Mouse (Mus musculus): ENCODE results near the gene Adgrl1. TPM values are rescaled to one million over a fixed set of nuclear protein-coding genes. Genes with fewer than 3 reads are reported as not detected.
A peak's percentile ranks its signal among the peaks of the same experiment; 100 is the strongest.

Gene Adgrl1
- total RNA-seq, 1 experiment, result 119 TPM

DNA sequence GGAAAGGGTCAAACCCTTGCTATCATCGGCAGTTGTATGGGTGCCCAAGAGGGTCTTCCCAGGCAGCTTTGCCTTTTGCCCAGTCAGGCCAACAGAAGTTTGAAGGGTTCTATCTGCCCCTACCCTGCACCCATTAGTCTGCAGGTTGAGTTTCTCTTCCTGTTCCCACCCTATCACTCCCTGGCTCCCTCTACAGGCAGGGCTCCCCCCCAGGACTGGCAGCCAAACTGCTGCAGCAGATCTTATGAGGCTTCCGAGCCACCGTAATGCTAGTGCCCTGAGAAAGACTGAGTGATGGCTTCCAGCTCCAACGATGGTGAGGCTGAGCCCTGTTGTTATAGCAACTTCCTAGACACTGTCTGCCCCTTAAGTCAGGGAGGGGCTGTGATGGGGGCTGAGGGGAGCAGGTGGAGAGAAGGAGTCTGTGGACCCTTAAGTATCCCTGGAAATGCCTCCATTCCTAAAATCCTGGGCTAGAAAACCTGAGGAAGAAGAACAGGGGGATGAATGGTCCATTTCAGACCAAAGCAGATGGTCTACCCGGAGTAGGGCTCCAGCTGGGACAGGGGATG lies 77.0 kb downstream of the Adgrl1 start:
- in situ Hi-C loops (cut with MboI; ENCODE audit: low sequenced_read_pairs in 2 of 2, unreplicated experiment in 2 of 2), result no loop called here
- Histone ChIP-seq H3K4me3 (ENCODE audit: insufficient read depth in 1 of 2, low read depth in 1 of 2, low read length in 2 of 2, poor library complexity in 1 of 2, severe bottlenecking in 1 of 2) (no peak overlapping the region), H3K4me1 (ENCODE audit: control insufficient read depth in 2 of 2, insufficient read depth in 2 of 2, low read length in 2 of 2, poor library complexity in 1 of 2) (peaks cover 2 to 7% of the 10 kb centered on the region in 2 experiments; a peak in 1 of 4 replicates), H3K27ac (ENCODE audit: insufficient read depth, low read depth, low read length, poor library complexity, severe bottlenecking) (no peak overlapping the region), H3K9ac (ENCODE audit: insufficient read depth, low read depth, low read length, poor library complexity, severe bottlenecking) (no peak overlapping the region), H3K36me3 (ENCODE audit: control insufficient read depth, insufficient read depth, low read length, poor library complexity, severe bottlenecking) (peaks cover 7% of the 10 kb centered on the region; the same call in 1 of the 2 replicates), H3K9me3 (ENCODE audit: control insufficient read depth, insufficient read depth, low read depth, low read length) (no peaks in the 10 kb centered on the region)
- TF ChIP-seq CHD2 (IDR thresholded peaks at IDR 0.05; ENCODE audit: low read depth, low read length), result no peak
- no peak for TF ChIP-seq ZC3H11A (IDR thresholded peaks at IDR 0.05; ENCODE audit: borderline replicate concordance, low read depth, low read length)
- no peak for TF ChIP-seq MAFK (IDR thresholded peaks at IDR 0.05; ENCODE audit: insufficient read depth, low read depth, low read length)
- TF ChIP-seq ZNF384 (IDR thresholded peaks at IDR 0.05; ENCODE audit: low read depth, low read length), result no peak
- TF ChIP-seq HCFC1 (IDR thresholded peaks at IDR 0.05; ENCODE audit: borderline replicate concordance, insufficient read depth, low read length), result no peak
- no peak for DNase-seq (ENCODE audit: low read depth, low spot score)

DNA sequence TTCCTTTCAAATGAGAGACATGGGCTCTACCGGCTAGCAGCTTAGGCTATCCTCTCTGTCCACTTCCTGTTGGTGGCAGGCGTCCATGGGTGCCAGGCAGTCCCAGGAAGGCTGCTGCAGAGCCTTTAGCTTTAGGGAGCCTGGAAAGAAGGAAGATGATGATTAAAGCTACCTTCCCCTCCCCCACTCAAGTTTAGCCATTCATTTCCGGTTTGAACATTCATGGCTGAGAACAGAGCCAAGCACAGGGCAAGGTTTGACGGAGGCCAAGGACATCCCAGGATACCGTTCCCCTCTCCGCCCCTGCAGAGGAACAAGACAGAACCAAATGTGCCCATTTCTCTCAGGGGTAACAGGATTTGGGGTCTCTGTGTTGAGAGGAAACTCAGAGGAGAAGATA lies 77.7 kb downstream of the Adgrl1 start:
- Histone ChIP-seq H3K9ac (ENCODE audit: insufficient read depth, low read depth, low read length, poor library complexity, severe bottlenecking) (0 out of 2 replicates have a peak overlapping the region, but pooled peaks have one; percentile 35), H3K9me3 (ENCODE audit: control insufficient read depth, insufficient read depth, low read depth, low read length) (no peaks in the 10 kb centered on the region), H3K4me3 (ENCODE audit: insufficient read depth in 1 of 2, low read depth in 1 of 2, low read length in 2 of 2, poor library complexity in 1 of 2, severe bottlenecking in 1 of 2) (no peak overlapping the region), H3K36me3 (ENCODE audit: control insufficient read depth, insufficient read depth, low read length, poor library complexity, severe bottlenecking) (peaks cover 10% of the 10 kb centered on the region; the same call in 1 of the 2 replicates), H3K4me1 (ENCODE audit: control insufficient read depth in 2 of 2, insufficient read depth in 2 of 2, low read length in 2 of 2, poor library complexity in 1 of 2) (peaks cover 2 to 6% of the 10 kb centered on the region in 2 experiments; a peak in 1 of 4 replicates), H3K27ac (ENCODE audit: insufficient read depth, low read depth, low read length, poor library complexity, severe bottlenecking) (no peak overlapping the region)
- TF ChIP-seq CHD2 (IDR thresholded peaks at IDR 0.05; ENCODE audit: low read depth, low read length), result no peak
- TF ChIP-seq ZNF384 (IDR thresholded peaks at IDR 0.05; ENCODE audit: low read depth, low read length), result no peak
- no peak for TF ChIP-seq MAFK (IDR thresholded peaks at IDR 0.05; ENCODE audit: insufficient read depth, low read depth, low read length)
- no peak for TF ChIP-seq ZC3H11A (IDR thresholded peaks at IDR 0.05; ENCODE audit: borderline replicate concordance, low read depth, low read length)
- no peak for TF ChIP-seq HCFC1 (IDR thresholded peaks at IDR 0.05; ENCODE audit: borderline replicate concordance, insufficient read depth, low read length)
- in situ Hi-C loops (cut with MboI; ENCODE audit: low sequenced_read_pairs in 2 of 2, unreplicated experiment in 2 of 2), result no loop called here
- no peak for DNase-seq (ENCODE audit: low read depth, low spot score)

DNA sequence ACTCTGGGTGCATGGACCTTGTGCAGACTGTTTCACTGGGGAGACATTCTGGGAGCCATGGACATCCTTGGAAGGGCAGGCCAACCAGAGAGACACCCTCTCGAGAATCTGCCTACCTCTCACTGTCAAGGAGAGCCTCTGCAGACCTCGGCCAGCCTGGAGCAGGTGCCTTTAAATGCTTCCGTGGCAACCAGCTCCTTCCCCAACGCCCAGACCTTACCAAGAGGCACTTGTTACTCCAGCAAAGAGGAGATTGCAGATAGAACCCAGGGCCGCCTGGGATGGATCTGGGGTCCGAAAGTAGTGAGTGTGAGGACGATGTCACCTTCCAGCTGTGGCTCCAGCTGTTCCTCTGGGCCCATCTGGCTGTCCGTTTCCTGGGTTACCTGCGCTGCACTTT lies 78.3 kb downstream of the Adgrl1 start:
- H3K4me1 ChIP-seq (ENCODE audit: control insufficient read depth in 2 of 2, insufficient read depth in 2 of 2, low read length in 2 of 2, poor library complexity in 1 of 2), result peaks cover 2 to 6% of the 10 kb centered on the region in 2 experiments; a peak in 1 of 4 replicates
- H3K4me3 ChIP-seq (ENCODE audit: insufficient read depth in 1 of 2, low read depth in 1 of 2, low read length in 2 of 2, poor library complexity in 1 of 2, severe bottlenecking in 1 of 2), result no peak overlapping the region
- no peak for TF ChIP-seq HCFC1 (IDR thresholded peaks at IDR 0.05; ENCODE audit: borderline replicate concordance, insufficient read depth, low read length)
- no peak for TF ChIP-seq ZC3H11A (IDR thresholded peaks at IDR 0.05; ENCODE audit: borderline replicate concordance, low read depth, low read length)
- TF ChIP-seq CHD2 (IDR thresholded peaks at IDR 0.05; ENCODE audit: low read depth, low read length), result no peak
- TF ChIP-seq ZNF384 (IDR thresholded peaks at IDR 0.05; ENCODE audit: low read depth, low read length), result no peak
- no peak for TF ChIP-seq MAFK (IDR thresholded peaks at IDR 0.05; ENCODE audit: insufficient read depth, low read depth, low read length)
- no peak for DNase-seq (ENCODE audit: low read depth, low spot score)
- no peaks in the 10 kb centered on the region for H3K9me3 ChIP-seq (ENCODE audit: control insufficient read depth, insufficient read depth, low read depth, low read length)
- no peak overlapping the region for H3K27ac ChIP-seq (ENCODE audit: insufficient read depth, low read depth, low read length, poor library complexity, severe bottlenecking)
- peaks cover 10% of the 10 kb centered on the region; the same call in 1 of the 2 replicates for H3K36me3 ChIP-seq (ENCODE audit: control insufficient read depth, insufficient read depth, low read length, poor library complexity, severe bottlenecking)
- 0 out of 2 replicates have a peak overlapping the region, but pooled peaks have one; percentile 12 for H3K9ac ChIP-seq (ENCODE audit: insufficient read depth, low read depth, low read length, poor library complexity, severe bottlenecking)
- in situ Hi-C loops (cut with MboI; ENCODE audit: low sequenced_read_pairs in 2 of 2, unreplicated experiment in 2 of 2), result no loop called here

- H3K36me3 ChIP-seq (ENCODE audit: control insufficient read depth, insufficient read depth, low read length, poor library complexity, severe bottlenecking), result peaks cover 10% of the 10 kb centered on the region; the same call in 1 of the 2 replicates
- no peaks in the 10 kb centered on the region for H3K9me3 ChIP-seq (ENCODE audit: control insufficient read depth, insufficient read depth, low read depth, low read length)
- no peak overlapping the region for H3K9ac ChIP-seq (ENCODE audit: insufficient read depth, low read depth, low read length, poor library complexity, severe bottlenecking)
- TF ChIP-seq ZNF384 (IDR thresholded peaks at IDR 0.05; ENCODE audit: low read depth, low read length) (no peak), ZC3H11A (IDR thresholded peaks at IDR 0.05; ENCODE audit: borderline replicate concordance, low read depth, low read length) (no peak), CHD2 (IDR thresholded peaks at IDR 0.05; ENCODE audit: low read depth, low read length) (no peak), HCFC1 (IDR thresholded peaks at IDR 0.05; ENCODE audit: borderline replicate concordance, insufficient read depth, low read length) (no peak), MAFK (IDR thresholded peaks at IDR 0.05; ENCODE audit: insufficient read depth, low read depth, low read length) (no peak)
- no peaks in the 10 kb centered on the region; a peak in 1 of 4 replicates for H3K4me1 ChIP-seq (ENCODE audit: control insufficient read depth in 2 of 2, insufficient read depth in 2 of 2, low read length in 2 of 2, poor library complexity in 1 of 2)
- in situ Hi-C loops (cut with MboI; ENCODE audit: low sequenced_read_pairs in 2 of 2, unreplicated experiment in 2 of 2), result no loop called here
- H3K4me3 ChIP-seq (ENCODE audit: insufficient read depth in 1 of 2, low read depth in 1 of 2, low read length in 2 of 2, poor library complexity in 1 of 2, severe bottlenecking in 1 of 2), result no peak overlapping the region
- DNase-seq (ENCODE audit: low read depth, low spot score), result no peak
- no peak overlapping the region for H3K27ac ChIP-seq (ENCODE audit: insufficient read depth, low read depth, low read length, poor library complexity, severe bottlenecking)
Observed at GRCm38 (mm10) chr8:83980250-83980649, 80.3 kb downstream of the Adgrl1 start.
